Mouse (Mus musculus): ENCODE data around the gene Ctu2. TPM values are rescaled to one million over a fixed set of nuclear protein-coding genes. Genes with fewer than 3 reads are reported as not detected.

Gene Ctu2
- polyA plus RNA-seq, 1 experiment from 2014 or later, result 75.3 TPM

DNA sequence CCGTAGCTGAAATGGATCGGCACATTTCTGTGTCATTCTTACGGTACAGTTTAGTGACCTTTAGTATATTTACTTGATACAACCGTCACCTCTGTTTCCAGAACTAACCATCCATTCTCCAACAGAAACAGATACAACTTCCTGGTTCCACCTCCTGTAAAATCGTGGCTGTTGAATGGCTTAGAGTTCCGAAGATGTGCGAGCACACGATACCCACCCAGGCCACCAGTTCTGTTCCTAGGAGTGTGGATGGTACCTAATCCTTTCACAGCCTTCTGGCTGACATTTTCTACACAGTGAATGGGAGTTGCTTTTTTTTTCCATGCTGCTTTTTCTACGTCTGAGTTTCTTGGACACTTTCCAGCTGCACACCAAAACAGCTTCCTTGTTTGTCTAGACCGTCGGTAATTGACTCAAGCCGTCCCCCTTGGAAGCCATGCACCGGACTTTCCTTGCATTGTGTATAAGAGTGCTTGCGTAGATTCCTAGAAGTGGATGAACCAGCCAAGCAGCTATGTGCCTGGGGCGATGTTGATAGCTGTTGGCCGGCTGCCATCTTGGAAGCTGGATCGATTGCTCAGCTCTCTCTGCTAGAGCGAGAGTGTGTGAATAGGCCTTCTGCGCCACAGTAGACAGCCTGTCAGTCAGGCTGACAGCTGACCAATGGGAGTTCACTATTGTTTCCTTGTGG, 31.7 kb upstream of the Ctu2 start:
- peak; percentile 62 for DNase-seq (ENCODE audit: low spot score)

DNA sequence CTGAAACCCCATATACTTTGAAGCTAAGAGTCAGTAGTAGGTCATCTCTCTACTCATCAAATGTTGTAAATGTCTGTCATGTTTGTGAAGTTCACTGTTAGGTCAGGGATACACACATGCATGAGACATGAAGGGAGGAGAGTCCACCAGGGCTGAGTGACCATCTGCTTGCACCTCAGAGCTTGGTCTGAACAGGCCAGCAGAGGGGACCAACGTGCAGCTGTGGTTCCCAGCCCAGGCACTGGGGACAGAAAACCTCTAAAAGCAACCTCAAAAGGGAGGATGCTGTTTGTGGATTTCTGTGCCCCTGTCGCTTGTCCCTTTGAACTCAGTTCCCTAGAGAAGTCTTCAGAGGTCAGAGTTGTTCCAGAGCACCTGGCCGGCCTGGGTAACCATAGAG, 30.7 kb upstream of the Ctu2 start:
- DNase-seq (ENCODE audit: low spot score), result peak; percentile 36

DNA sequence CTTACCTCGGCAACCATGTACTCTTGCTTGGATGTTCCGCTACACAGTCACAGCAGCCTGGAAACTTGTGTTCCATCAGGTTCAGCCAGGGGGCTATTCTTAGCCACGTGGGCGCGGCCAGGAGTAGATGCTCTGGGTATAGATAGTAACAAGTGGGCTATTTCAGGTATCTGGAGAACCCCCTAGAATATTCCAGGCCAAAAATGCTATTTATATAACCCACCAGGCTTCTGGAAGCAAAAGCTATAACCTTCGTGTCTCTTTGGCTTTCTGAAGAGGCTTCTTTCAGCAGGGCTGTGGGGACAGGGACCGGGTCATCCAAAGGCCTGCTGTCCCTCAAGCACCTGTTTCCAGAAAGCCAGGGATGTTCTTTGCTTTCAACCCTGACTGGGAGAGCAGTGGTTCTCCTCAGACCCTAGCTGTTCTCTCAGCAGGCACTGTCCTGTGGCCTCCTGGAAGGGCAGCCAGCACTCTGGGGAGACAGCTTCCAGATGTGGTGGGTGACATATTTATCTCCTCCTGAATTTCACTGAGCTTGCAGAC, 24.7 kb upstream of the Ctu2 start:
- no peak for DNase-seq (ENCODE audit: low spot score)

DNA sequence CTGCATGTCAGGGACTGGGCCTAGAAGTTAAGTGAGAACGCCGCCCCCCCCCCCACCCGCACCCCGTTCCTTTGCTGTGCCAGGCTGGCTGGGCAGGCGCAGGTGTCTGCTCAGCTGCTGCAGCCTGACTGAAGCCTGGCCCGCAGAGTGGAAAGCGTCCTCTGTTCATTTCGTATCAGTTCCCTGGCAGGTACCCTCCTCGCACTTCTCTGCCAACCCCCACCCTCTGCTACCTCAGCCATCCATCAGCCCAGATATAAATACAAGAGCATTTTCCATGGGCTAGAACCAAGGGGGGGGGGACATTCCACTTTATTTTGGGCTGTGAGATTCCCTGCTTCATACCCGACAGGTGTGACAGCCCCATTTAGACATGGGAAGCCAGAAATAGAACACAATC, 23.8 kb upstream of the Ctu2 start:
- DNase-seq (ENCODE audit: low spot score), result no peak

DNA sequence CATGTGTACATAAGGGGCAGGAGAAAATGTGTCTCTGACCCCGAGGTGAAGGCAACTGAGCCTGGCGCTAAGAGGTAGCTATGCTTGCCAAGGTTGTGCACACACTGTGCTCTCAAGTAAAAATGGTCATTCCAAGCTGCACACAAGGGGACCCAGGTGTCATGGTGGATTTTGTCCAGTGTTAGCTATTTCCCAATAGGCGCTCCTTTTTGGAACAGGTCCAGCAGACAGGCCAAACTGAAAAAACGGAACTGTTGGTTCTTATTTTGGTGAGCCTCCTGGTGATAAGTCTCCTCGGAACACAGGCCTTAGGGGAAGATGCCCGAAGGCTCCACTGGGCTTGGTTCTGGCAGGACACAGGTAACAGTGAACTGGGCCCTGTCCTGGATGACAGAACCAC, 21.5 kb upstream of the Ctu2 start:
- no peak for DNase-seq (ENCODE audit: low spot score)

DNA sequence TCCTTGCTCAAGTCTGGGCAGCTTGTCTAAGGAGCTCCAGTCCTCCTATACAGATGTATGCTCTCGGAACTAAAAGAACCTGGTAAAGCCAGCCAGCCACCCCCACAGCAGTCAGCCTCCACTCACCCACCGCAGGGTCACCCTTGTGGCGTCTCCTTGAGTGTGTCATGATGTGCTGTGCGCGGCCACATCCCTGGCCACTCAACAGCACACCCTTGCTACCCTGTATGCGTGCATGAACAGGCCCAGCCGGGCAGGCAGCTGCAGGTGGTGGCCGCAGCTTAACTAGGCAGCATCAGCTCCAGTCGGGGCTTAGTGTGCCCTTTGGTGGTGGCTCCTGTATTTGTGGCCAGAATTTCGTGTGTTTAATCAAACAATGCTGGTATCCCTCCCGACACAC, 18.8 kb upstream of the Ctu2 start:
- no peak for DNase-seq (ENCODE audit: low spot score)

DNA sequence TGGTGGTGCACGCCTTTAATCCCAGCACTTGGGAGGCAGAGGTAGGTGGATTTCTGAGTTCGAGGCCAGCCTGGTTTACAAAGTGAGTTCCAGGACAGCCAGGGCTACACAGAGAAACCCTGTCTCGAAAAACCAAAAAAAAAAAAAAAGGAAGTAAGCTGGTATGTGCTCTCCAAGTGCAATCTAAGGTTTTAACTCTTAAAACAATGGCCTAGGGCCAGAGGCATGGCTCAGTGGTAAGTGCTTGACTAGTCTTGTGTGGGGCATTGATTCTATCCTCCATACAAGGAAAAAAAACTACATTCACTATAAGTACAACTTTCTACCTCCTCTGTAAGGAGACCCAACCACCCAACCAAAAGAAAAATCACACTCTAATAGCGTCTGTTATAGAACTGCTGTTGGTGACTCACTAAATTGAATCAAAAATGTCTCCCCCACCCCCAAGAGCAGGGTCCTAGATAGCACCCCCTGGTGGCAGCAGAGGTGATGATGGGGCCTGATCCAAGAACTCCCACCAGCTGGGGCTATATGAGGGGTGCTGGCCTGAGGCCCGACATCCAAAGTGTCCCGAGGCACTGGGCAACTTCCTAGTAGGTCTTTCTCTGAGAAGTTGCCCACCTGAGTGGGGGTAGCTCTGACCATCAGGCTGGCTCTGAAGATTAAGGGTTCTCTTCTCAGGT, 16.6 kb upstream of the Ctu2 start:
- peak; percentile 76 for DNase-seq (ENCODE audit: low spot score)

DNA sequence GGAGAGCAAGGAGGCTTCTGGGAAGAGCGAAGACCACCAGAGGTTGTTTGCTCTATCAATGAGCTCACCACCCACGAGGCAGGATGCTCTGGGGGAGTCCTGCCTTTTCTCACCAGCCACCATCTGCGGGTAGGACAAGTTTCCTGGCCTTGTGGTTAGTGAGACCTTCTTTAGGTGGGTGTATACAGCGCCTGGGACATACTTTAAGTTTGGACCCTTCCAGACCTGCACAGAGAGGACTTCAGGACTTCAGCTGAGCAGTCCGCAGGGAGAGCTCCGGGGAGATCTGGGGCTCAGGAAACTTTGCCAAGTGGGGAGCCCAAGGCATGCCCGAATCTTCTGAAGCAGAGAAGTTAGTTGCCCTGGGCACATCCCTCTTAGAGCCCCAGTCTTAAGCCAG, 16.0 kb upstream of the Ctu2 start:
- DNase-seq (ENCODE audit: low spot score), result peak; percentile 75

DNA sequence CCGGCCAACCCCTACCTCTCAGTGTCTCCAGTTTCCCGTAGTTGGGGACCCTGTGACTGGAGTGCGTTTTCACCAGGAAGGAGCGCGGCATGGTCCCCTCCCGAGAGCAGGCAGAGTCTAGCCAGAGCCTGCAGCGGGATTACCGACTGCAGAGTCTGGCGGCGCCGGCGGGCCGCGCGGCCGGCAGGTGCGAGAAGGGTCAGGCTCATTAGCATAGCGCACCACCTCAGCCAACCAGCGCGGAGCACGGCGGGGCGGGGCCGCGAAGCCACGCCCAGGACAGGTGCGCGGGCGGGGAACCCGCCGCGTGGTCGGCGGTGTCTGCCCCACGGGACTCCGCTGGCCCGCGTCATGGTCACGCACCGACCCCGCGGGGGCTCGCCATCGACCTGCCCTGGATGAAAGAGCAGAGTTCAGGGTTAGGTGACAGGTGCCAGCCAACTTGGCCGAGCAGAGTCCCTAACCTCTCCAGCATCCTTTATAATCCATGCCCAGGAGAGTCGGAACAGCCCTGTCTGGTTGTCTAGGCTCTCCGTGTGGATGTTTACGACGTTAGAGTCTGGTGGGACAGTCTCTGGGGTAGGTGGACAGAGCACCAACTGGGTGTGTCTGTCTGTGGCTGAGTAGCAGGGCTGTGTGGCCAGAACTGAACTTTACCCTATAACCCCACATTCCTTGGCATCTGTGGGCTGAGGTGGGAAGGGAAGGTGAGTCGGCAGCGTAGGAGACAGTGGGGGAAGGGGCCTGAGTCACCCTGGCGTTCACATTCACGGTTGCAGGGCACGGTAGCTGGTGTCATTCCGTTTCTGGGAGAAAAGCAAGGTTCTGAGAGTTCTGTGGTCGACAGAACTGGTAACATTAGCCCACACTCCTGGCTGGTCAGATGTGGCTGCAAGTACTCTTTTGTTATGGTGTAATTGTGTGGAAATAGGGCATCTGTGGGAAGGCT, 15.1 kb upstream of the Ctu2 start, which contains the start of gene Snai3:
Gene Snai3, minus strand, starts transcription at position 210 of the 949 bp plus-strand sequence.
- peak; percentile 79 for DNase-seq (ENCODE audit: low spot score)

DNA sequence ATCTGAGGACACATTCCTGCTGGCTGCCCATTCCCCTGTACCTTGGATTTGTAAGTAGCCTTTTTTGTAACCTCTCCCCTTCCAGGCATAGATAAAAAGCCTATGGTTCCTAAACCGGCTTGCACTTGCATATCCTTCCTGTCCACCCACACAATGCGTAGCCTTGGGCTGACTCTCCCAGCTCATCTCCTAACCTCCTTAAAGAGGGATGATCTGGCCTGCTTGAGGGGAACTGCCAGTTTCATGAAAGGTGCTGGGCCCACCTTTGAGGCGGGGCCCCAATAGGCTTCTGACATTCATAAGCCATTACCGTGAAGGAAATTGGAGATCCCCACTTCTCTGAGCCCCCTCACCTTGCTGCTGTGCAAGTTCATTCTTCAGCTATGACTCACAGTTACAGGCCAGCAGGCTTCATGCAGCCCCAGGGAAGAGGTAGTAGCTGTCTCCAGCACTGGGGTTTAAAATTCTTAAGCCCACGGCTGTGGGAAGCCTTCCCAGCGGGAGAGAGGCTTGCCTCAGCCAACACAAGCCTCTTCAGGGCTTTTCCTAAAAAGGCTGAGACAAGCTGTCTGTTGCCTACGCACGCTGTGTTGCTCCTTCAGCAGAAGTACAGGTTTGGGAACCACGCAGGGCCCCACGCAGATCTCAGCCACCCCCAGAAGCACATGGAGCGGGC, 14.3 kb upstream of the Ctu2 start:
- no peak for DNase-seq (ENCODE audit: low spot score)

DNA sequence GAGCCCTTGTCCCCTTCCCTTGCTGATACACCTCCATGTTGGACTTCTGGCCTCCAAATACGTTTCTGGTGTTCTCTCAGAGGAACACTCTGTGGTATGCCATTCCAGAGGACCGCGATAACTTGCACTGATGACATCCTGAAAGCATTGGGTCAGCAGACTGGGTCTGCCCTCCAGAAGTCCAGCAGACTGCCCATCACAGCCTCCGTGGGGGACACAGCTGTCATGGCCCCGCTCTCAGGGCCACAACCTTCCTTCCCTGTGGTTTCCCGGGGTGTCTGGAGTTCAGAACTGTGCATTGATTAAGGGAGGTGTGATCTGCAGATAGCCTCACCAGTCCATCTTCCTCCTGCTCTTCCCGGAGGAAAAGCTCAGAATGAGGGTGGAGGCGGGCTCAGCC, 13.4 kb upstream of the Ctu2 start:
- DNase-seq (ENCODE audit: low spot score), result no peak

DNA sequence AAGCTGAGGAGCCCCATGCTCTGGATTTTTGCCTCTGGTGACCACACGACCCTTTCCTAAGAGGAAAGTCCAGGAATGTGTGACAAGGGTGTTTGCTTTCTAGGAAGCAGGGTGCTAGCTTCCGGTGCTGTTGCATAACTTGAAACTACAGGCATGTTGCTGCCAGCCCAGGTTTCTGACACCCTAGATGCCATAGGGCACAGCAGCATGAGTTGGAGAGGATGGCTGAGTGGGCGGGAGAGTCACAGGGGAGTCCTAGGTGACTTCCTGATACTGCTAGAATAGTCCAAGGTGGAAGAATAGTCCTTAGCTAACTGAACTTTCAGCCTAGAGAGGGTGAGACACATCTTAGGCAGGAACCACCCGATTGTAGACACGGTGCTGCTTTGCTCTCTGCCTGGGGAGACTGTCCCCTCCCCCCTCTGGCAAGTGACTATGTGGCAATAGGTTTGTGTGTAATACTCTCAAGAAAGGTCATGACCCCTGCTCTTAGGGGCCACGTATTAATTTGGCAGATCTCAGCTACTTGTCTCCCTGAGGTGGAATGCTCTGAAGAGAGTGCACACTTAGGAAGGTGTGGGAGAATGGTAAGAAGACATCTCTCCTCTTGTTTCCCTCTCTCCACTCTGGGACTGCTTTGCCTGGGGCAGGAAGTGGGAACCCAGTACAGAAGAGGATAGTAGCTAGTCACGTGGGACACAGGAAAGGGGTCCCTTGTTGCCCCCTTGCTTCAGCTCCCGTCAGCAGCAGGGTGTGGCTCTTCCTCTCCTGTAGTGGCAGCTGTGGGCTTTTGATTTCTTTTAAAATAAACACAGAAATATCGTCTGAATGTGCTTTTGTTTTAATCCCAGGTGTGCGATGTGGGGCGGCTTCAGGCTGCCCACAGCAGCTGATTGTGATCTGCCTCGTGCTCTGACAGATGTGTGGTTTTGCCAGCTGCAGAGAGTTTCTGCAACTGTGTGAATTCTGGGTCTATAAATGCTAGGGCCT, 12.0 kb upstream of the Ctu2 start:
- DNase-seq (ENCODE audit: low spot score), result peak; percentile 94

DNA sequence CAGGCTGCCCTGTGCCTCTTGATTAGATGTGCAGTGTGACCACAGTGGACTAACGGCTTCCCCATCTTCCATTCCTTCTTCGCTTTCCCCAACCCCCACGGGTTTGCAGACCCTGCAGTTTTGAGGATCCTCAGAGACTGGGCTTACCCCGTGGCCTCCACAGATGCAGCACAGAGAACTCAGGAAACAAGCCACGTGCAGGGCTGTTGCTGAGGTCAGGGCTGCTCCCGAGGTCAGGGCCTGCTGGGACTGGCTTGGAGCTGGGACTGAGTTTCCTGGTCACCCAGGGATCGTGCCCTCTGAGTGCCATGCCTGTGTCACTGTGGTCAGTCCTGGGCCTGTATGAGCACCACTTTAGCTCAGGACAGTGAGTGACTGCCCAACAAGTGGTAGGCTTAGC, 11.0 kb upstream of the Ctu2 start:
- DNase-seq (ENCODE audit: low spot score), result no peak

DNA sequence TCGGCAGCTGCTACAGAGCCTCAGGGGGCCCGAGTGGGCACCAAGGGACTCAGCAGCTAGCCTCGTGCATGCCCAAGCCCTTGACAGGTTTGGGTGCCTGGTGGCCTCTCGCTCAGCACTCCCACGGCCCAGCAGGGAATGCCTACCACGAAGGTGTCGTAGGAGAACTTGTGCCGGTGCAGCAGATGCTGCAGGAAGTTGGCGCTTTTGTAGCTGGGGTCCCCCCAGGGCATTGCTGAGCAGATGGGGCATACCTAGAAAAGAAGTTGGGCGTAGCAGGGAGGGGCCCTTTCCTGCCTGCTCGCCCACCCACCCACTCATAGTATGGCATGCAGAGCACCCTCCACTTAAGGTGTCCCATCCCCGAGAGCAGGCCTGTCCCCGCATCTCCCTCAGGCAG, 8.1 kb upstream of the Ctu2 start:
- DNase-seq (ENCODE audit: low spot score), result peak; percentile 63

DNA sequence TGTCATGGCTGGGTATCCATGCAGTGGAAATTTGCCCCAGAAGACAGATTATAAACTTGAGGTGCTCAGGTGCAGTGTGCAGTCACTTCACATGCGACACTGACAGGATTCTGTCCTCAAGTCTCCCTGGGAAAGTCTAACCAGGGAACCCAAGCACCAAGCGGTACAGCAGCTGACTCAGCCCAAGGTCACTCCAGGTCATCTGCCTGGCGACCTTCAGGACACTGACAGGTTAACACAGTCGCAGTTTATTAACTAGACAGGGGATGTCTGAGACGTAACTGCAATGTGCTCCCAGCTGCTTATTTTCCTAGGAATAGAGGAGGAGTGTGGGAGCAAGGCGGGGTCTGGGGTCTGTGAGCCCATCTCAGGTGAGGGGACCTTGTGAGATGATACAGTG, 6.5 kb upstream of the Ctu2 start:
- DNase-seq (ENCODE audit: low spot score), result no peak

DNA sequence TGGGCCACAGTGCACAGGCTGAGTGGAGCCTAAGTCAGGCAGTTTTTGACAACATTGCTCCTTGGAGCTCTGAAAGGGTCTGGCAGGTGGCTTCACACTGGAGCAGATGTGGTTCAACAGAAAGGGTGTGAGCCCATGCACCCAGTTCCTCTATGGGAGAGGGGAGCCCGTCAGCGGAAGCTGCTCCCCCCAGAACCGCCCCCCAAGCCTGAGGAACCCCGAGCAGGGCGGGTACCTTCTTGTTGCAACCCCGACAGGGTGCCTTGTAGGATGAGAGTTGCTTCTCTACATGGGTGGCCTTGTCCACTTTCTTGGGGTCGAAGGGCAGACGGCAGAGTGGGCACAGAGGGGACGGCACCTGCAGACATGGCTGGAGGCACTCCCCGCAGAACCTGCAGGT, 6.0 kb upstream of the Ctu2 start:
- DNase-seq (ENCODE audit: low spot score), result peak; percentile 91

DNA sequence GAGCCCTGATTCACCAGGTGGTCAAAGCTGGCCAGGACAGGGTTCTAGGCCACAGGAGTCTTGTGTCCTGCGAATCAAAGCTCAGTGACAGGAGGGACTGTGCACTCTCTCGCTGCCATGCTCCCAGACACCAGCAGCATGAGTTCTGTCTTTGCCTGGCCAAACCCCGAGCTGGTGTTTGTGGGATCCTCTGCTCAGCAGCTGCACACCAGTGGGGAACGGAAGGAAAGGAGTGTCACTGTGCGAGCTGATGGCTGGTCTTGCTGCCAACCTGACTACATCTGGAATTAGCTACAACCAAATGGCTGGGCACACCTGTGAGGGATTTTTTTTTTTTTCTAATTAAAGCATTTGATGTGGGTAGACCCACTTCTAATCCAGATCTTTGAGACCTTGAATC, 5.3 kb upstream of the Ctu2 start:
- peak; percentile 69 for DNase-seq (ENCODE audit: low spot score)

DNA sequence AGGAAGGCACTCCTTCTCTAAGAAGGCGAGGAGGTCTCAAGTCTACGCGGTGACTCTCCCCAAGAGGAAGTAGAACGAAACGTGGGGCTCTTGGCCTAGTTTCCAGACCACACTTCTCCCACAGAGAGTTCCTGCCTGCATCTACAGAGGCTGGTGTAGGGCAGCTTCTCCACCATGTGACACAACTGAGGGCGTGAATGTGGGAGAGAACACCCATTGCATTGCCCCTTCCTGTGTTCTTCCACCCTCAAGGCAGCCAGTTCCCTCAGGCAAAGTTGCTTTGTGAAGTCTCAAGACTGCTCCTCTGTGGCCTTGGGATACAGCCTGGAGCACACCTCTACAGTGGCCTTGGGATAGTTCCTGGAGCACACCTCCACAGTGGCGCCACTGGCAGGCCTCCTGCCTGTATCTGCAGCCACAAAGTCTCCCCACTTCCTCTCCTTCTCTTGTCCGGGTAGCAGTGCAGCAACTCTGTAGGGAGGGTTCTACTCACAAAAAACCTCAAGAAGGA, 2.0 kb upstream of the Ctu2 start:
- peak; percentile 92 for DNase-seq (ENCODE audit: low spot score)

DNA sequence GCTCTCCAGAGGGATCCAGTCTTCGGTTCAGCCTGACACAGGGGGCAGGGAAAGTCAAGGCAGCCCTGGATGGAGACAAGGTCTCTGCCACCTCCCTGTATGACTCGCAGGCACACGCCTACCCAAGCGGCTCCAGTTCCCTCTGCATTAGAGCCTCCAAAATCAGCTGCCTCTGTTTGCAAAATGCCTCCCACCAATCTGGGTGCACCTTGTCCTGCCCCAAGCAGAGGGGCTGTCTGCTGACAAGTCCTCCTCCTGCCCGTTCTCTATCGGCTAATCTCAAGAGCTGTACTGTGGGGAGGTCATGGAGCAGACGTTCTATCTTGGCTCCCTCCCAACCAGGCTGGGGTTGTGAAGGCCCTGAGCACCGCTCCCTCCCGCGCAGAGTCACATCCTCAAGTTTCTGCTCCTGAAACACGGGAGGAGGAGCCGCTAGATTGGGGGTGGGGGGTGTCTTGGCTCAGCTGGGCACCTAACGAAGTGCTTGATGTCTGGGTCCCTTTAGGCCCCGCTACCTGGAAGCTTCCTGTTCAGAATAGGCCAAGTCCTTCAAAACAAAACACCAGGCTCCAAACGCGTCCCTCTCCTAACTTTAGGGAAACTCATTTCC, 887 bp upstream of the Ctu2 start:
- DNase-seq (ENCODE audit: low spot score), result peak; percentile 67
